Mouse (Mus musculus) kidney, adult 2 months (tissue): ENCODE data around the gene Orm1. TPM values are rescaled to one million over a fixed set of nuclear protein-coding genes. Genes with fewer than 3 reads are reported as not detected.
A peak's percentile ranks its signal among the peaks of the same experiment; 100 is the strongest.

ENCODE experiments used
- DNase-seq: peaks from one replicate; pipeline ENCODE4 v3.0.0; 2021
- H3K27ac ChIP-seq: fragments of 200-500 bp; 2 replicates; pipeline ENCODE4 v1.5.1; 2012; ENCODE audit warnings: low read depth, low read length, control low read depth, inconsistent platforms; ENCODE audit not compliant: insufficient read depth
- H3K27me3 ChIP-seq: fragments of 200-500 bp; replicated peaks from 2 replicates; pipeline ENCODE4 v1.6.1; 2012; ENCODE audit warnings: mild to moderate bottlenecking, moderate library complexity, low read length, inconsistent platforms; ENCODE audit not compliant: control insufficient read depth, insufficient read depth
- H3K36me3 ChIP-seq: fragments of 200-500 bp; 2 replicates; pipeline ENCODE4 v1.6.1; 2012; ENCODE audit warnings: mild to moderate bottlenecking, moderate library complexity, low read length, inconsistent platforms; ENCODE audit not compliant: control insufficient read depth, insufficient read depth
- H3K4me1 ChIP-seq: fragments of 200-500 bp; 2 replicates; pipeline ENCODE4 v1.6.1; 2011; ENCODE audit warnings: low read length; ENCODE audit not compliant: control insufficient read depth, insufficient read depth
- H3K4me3 ChIP-seq: fragments of 200-500 bp; 2 replicates; pipeline ENCODE4 v1.5.1; 2011; ENCODE audit warnings: mild to moderate bottlenecking, low read depth, low read length, control low read depth; ENCODE audit not compliant: insufficient read depth
- CTCF ChIP-seq: fragments of 200-500 bp; conservative IDR thresholded peaks from 2 replicates; pipeline ENCODE4 v1.5.1; 2011; ENCODE audit warnings: low read depth, mild to moderate bottlenecking, control low read depth, low read length, moderate library complexity, mixed read lengths; ENCODE audit not compliant: insufficient read depth, insufficient read length
- POLR2A ChIP-seq: fragments of 200-500 bp; IDR thresholded peaks from one replicate; pipeline ENCODE4 v1.6.1; 2011; ENCODE audit warnings: low read depth, low read length, control low read depth
- WGBS: fragments of 180-500 bp; shearing (Covaris S2); methylation state at CpG from one replicate; pipeline ENCODE4 v1.1.7; 2018; 5-methylcytosine and 5-hydroxymethylcytosine counted together
- polyA plus RNA-seq: library from polyadenylated mRNA; depleted of rRNA; stranded (reverse); fragments of >200 nt; gene quantifications from 2 replicates; pipeline ENCODE4 v1.2.3, GENCODE M21; 2012; rRNA removed

Orm1 gene
- polyA plus RNA-seq, 1 experiment: 7.1 TPM

DNA sequence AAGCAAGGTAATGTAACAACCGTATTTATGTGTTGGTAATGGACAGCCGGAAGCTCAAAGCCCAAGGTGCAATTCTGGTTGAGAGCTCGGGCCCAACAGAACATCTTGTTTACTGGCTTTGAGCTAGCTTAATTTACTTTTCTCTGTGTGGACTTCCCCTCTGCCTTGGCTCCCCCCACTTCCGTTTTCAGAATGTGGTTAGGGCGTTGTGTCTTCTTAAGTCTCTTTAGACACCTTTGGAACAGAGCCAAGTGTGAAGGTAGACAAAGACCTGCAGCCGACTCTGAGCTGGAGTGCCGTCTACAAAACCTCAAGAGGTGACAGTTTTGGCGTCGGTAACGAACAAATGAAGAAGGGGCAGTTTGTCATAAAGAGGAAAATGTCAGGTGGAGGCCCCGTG is 41.4 kb downstream of the Orm1 start:
- TF ChIP-seq CTCF: no peak
- TF ChIP-seq POLR2A: no peak
- Histone ChIP-seq H3K27me3 (no peaks in the 10 kb centered on the region), H3K4me1 (no peaks in the 10 kb centered on the region), H3K27ac (no peak overlapping the region), H3K4me3 (no peak overlapping the region), H3K36me3 (no peaks in the 10 kb centered on the region)
- DNase-seq: peak; percentile 35
- 63% methylated on average over 11 of the region's 11 CpGs for WGBS

DNA sequence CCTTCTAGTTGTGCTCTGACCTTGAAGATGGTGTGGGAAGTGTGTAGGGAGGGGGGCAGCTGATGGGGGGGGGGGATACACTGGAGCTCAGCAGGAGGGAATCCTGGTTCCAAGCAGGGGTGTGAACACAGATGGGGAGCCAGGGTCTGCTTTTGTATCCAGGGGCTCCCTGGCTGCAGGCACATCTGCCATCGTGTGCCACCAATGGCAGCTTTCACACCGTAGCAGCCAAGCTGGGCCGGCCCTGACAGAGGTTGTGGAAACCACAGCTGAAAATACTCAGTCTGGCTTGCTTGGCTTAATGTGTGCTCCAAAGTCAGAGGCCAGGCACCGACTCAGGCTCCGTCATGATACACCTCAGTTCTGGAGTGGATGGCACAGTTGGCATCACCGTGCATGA is 43.7 kb downstream of the Orm1 start:
- Histone ChIP-seq H3K4me3 (no peak overlapping the region), H3K27ac (no peak overlapping the region), H3K27me3 (no peaks in the 10 kb centered on the region), H3K4me1 (no peaks in the 10 kb centered on the region), H3K36me3 (no peaks in the 10 kb centered on the region)
- DNase-seq: no peak
- WGBS: 90% methylated on average over 6 of the region's 6 CpGs
- TF ChIP-seq CTCF (no peak), POLR2A (no peak)

DNA sequence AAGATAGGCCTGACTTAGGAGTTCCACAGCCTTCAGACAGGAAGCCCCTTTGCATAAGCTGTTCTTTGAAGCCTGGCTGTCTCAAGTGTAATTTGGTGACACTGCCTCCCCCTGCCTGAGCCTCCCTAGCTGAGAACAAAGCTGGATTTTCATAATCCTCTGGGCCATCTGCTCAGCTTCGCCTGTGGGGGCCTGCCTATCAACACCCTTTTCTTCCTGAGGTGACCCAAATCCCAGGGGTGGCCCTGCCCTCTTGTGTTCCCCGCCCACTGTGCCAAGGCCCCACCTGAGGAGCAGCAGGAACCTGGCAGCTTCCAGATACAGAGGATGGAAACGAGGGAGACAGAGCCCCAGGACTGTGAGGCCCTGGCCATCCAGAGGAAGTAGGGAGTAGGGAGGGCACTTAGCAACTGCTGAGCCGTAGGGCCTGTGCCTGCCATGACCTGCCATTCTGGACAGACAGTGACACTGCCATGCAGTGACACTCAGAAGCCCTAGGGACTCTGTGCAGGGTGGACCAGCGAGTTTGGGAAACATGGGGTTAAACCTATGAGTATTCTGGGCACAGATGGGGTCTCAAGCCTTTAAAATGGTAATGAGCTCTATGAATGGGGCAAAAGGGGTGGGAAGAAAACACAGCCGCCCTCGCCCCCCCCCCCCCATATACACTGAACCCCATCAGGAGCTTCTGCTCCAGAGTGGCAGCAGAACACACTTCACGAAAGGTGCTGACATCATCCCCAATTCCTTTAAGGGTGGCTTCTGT is 44.9 kb downstream of the Orm1 start:
- no peaks in the 10 kb centered on the region for H3K27me3 ChIP-seq
- H3K4me3 ChIP-seq: no peak overlapping the region
- no peaks in the 10 kb centered on the region for H3K36me3 ChIP-seq
- no peaks in the 10 kb centered on the region for H3K4me1 ChIP-seq
- no peak for DNase-seq
- H3K27ac ChIP-seq: no peak overlapping the region
- WGBS: 79% methylated on average over 8 of the region's 8 CpGs
- TF ChIP-seq CTCF: no peak
- TF ChIP-seq POLR2A: no peak

DNA sequence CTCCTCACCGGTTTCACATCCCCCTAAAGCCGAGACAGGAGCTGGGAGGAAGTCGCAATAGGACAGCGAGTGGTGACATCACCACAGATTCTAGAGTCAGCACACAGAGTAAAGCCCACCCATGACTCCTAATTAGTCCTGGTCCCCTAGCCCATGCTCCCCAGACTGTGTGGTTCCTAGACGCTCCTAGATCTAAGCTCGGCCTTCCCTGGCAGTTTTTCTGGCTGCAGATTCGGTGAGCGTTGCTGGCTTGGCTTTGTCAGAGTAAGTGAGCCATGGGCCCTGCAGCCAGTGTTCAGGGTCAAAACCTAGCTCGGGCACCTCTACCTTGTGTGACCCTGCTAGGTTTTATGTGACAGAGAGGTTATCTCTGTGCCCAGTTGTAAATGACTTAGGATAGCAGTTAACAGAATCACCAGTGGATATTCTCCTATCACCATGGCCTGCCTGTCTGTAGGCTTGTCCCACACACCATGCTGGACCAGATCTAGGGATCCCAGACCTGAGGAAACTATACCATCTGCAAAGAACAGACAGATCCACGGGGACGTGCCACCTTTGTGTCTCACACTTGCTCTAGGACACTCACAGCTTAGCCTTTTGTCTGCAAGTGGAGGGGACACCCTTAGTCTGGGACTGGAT is 45.6 kb downstream of the Orm1 start:
- no peak for TF ChIP-seq CTCF
- Histone ChIP-seq H3K4me3 (no peak overlapping the region), H3K27ac (no peak overlapping the region), H3K27me3 (no peaks in the 10 kb centered on the region), H3K4me1 (no peaks in the 10 kb centered on the region), H3K36me3 (no peaks in the 10 kb centered on the region)
- no peak for DNase-seq
- WGBS: 83% methylated on average over 11 of the region's 11 CpGs

DNA sequence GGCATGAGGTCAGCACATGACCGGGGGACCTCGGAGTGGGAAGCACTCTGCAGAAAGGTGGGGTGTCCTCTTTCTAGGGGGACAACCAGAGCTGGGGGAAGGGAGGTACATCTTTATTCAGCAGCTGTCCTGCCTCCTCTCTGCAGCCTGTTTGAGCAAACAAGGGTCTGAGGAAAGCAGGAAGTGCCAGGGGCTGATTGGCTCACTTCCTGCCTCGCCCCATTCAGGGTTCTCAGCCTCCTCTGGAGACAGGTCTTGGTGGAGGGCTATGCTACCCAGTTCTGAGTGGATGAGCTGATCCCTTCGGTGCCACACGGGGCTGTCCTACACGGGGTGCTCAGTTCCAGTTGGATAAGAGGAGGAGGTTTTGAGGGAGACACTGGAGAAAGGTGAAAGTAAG is 47.0 kb downstream of the Orm1 start:
- WGBS: 74% methylated on average over 6 of the region's 6 CpGs
- no peak for DNase-seq
- H3K27me3 ChIP-seq: no peaks in the 10 kb centered on the region
- no peak overlapping the region for H3K27ac ChIP-seq
- TF ChIP-seq CTCF (no peak), POLR2A (no peak)
- H3K36me3 ChIP-seq: no peaks in the 10 kb centered on the region
- H3K4me1 ChIP-seq: no peaks in the 10 kb centered on the region
- H3K4me3 ChIP-seq: no peak overlapping the region

Other genes starting within 250 kb of the Orm1 start
- gene Ambp, start 189.8 kb upstream of the Orm1 start, polyA plus RNA-seq: 2.7 and 3.9 TPM in 2 replicates
- gene Kif12, start 172.4 kb upstream of the Orm1 start, polyA plus RNA-seq: 187 and 263 TPM in 2 replicates
- 23.1 and 31.7 TPM in 2 replicates for gene Col27a1, start 130.6 kb upstream of the Orm1 start, polyA plus RNA-seq
- gene Orm3, start 11.6 kb downstream of the Orm1 start, polyA plus RNA-seq: 0.14 and 0.38 TPM in 2 replicates
- 0.16 TPM in 1 of 2 replicates, not detected in the other for gene Orm2, start 17.9 kb downstream of the Orm1 start, polyA plus RNA-seq
- 2.2 and 5.8 TPM in 2 replicates for gene Akna, start 58.8 kb downstream of the Orm1 start, polyA plus RNA-seq
- gene Whrn, start 151.4 kb downstream of the Orm1 start, polyA plus RNA-seq: 20.3 and 22.7 TPM in 2 replicates
- gene Atp6v1g1, start 200.2 kb downstream of the Orm1 start, polyA plus RNA-seq: 76.1 and 117 TPM in 2 replicates
- 9.1 and 10.1 TPM in 2 replicates for gene Tmem268, start 214.2 kb downstream of the Orm1 start, polyA plus RNA-seq